Mouse (Mus musculus) adrenal gland, postnatal 25 days (tissue): Measurements from ENCODE around the gene Pacs1. TPM values are rescaled to one million over a fixed set of nuclear protein-coding genes. Genes with fewer than 3 reads are reported as not detected.

Experiments used
- DNase-seq: peaks from one replicate; pipeline ENCODE4 v3.0.0; 2021; ENCODE audit warnings: mixed read lengths
- long read RNA-seq: library from polyadenylated mRNA; stranded (forward); transcript quantifications from one replicate; pipeline ENCODE4 v2.0.0, GENCODE M21; 2021
- total RNA-seq: library from RNA; stranded (reverse); gene quantifications from 2 replicates; pipeline ENCODE4 v1.2.3, GENCODE M21; 2021

Gene Pacs1
- total RNA-seq = 18.0 and 26.9 TPM in 2 replicates
- long read RNA-seq, full-length matches to known transcripts = 2 of 7 reads
- long read RNA-seq, partial matches to known transcripts = 2 of 7 reads
- long read RNA-seq, other reads (novel, unspliced or antisense) = 3 of 7 reads

GRCm38 (mm10) chr19:5272801-5273733, at the start of gene Pacs1:
TSS of gene Pacs1 (minus strand) at chr19:5273119.
- DNase-seq = peak; percentile 91

GRCm38 (mm10) chr19:5313189-5313588, 40.3 kb upstream of the Pacs1 start:
- DNase-seq = no peak

GRCm38 (mm10) chr19:5309025-5309424, 36.1 kb upstream of the Pacs1 start:
- no peak for DNase-seq

- peak; percentile 18 for DNase-seq
These were observed 34.2 kb upstream of the Pacs1 start for GRCm38 (mm10) chr19:5306968-5307734.

- no peak for DNase-seq
These were observed 33.4 kb upstream of the Pacs1 start for GRCm38 (mm10) chr19:5306279-5306678.

- DNase-seq = peak; percentile 47
These were observed 29.5 kb upstream of the Pacs1 start for GRCm38 (mm10) chr19:5302455-5302854.

GRCm38 (mm10) chr19:5300588-5300987, 27.7 kb upstream of the Pacs1 start:
- DNase-seq = no peak

GRCm38 (mm10) chr19:5297903-5298800, 25.2 kb upstream of the Pacs1 start, which contains the start of gene Gal3st3:
TSS of gene Gal3st3 (plus strand) at chr19:5298331.
- DNase-seq = no peak

GRCm38 (mm10) chr19:5296630-5297029, 23.7 kb upstream of the Pacs1 start:
- no peak for DNase-seq

GRCm38 (mm10) chr19:5295736-5296075, 22.8 kb upstream of the Pacs1 start:
- no peak for DNase-seq

- DNase-seq = peak; percentile 97
These were observed 22.2 kb upstream of the Pacs1 start, which contains the start of gene Sf3b2 for GRCm38 (mm10) chr19:5294972-5295735. TSS of gene Sf3b2 (minus strand) at chr19:5295455.

- DNase-seq = peak; percentile 41
These were observed 5.5 kb upstream of the Pacs1 start for GRCm38 (mm10) chr19:5278381-5278780.

GRCm38 (mm10) chr19:5277140-5277539, 4.2 kb upstream of the Pacs1 start:
- DNase-seq = no peak

- no peak for DNase-seq
These were observed 3.6 kb upstream of the Pacs1 start for GRCm38 (mm10) chr19:5276531-5276930.

GRCm38 (mm10) chr19:5275736-5276135, 2.8 kb upstream of the Pacs1 start:
- DNase-seq = no peak

GRCm38 (mm10) chr19:5274641-5275040, 1.7 kb upstream of the Pacs1 start:
- no peak for DNase-seq

- DNase-seq = no peak
These were observed 997 bp upstream of the Pacs1 start for GRCm38 (mm10) chr19:5273916-5274315.

GRCm38 (mm10) chr19:5272326-5272795, 558 bp downstream of the Pacs1 start:
- peak; percentile 52 for DNase-seq

- no peak for DNase-seq
These were observed 1.5 kb downstream of the Pacs1 start for GRCm38 (mm10) chr19:5271430-5271829.

GRCm38 (mm10) chr19:5269392-5269791, 3.5 kb downstream of the Pacs1 start:
- no peak for DNase-seq

GRCm38 (mm10) chr19:5268875-5269274, 4.0 kb downstream of the Pacs1 start:
- DNase-seq = no peak
